Mouse (Mus musculus) heart, adult 9 months (tissue): Measurements from ENCODE around the gene Ccdc134.

Source experiments
- DNase-seq, 2 experiments: peaks; one replicate each; pipeline ENCODE4 v3.0.0; 2022; ENCODE audit warnings: low spot score in 2 of 2

The Ccdc134 gene

GRCm38 (mm10) chr15:82170437-82171377, 43.0 kb downstream of the Ccdc134 start:
- no peak for DNase-seq

GRCm38 (mm10) chr15:82172648-82173047, 44.9 kb downstream of the Ccdc134 start:
- no peak for DNase-seq

- DNase-seq: no peak
Measured at GRCm38 (mm10) chr15:82175091-82175490, 47.4 kb downstream of the Ccdc134 start.

GRCm38 (mm10) chr15:82177743-82178290, 50.1 kb downstream of the Ccdc134 start:
- DNase-seq: no peak

GRCm38 (mm10) chr15:82181131-82181530, 53.4 kb downstream of the Ccdc134 start:
- no peak for DNase-seq

GRCm38 (mm10) chr15:82182311-82182710, 54.6 kb downstream of the Ccdc134 start:
- DNase-seq: no peak

GRCm38 (mm10) chr15:82183596-82183995, 55.9 kb downstream of the Ccdc134 start:
- no peak for DNase-seq

- DNase-seq: no peak
Measured at GRCm38 (mm10) chr15:82184183-82184582, 56.5 kb downstream of the Ccdc134 start.

GRCm38 (mm10) chr15:82184656-82185055, 56.9 kb downstream of the Ccdc134 start:
- DNase-seq: no peak

- DNase-seq: no peak
Measured at GRCm38 (mm10) chr15:82185062-82185783, 57.5 kb downstream of the Ccdc134 start.

- DNase-seq: peak in 1 of 2 experiments; percentile 15
Measured at GRCm38 (mm10) chr15:82186131-82186530, 58.4 kb downstream of the Ccdc134 start.

GRCm38 (mm10) chr15:82186931-82187330, 59.2 kb downstream of the Ccdc134 start:
- no peak for DNase-seq

- no peak for DNase-seq
Measured at GRCm38 (mm10) chr15:82187401-82187800, 59.7 kb downstream of the Ccdc134 start.

- no peak for DNase-seq
Measured at GRCm38 (mm10) chr15:82187924-82188323, 60.2 kb downstream of the Ccdc134 start.

GRCm38 (mm10) chr15:82188481-82189240, 60.9 kb downstream of the Ccdc134 start:
- peak in 1 of 2 experiments; percentile 44 for DNase-seq
